Mouse (Mus musculus) c-Kit-negative CD71-positive TER-119-positive erythroid progenitor cells, embryonic 14.5 days (primary cell): ENCODE results near the gene Dmbt1.
"Not testable (repeated sequence)": the region's sequence is repeated elsewhere in the genome, so short reads cannot be mapped to it uniquely, and the experiment has no call there.

Source experiments
- DNase-seq: peaks from one replicate; pipeline ENCODE4 v3.0.0-alpha.2; 2013; ENCODE audit warnings: low read depth, low spot score

Dmbt1 gene

GRCm38 (mm10) chr7:131049829-131050228 is 18.0 kb downstream of the Dmbt1 start:
- DNase-seq = not testable (repeated sequence)

DNA sequence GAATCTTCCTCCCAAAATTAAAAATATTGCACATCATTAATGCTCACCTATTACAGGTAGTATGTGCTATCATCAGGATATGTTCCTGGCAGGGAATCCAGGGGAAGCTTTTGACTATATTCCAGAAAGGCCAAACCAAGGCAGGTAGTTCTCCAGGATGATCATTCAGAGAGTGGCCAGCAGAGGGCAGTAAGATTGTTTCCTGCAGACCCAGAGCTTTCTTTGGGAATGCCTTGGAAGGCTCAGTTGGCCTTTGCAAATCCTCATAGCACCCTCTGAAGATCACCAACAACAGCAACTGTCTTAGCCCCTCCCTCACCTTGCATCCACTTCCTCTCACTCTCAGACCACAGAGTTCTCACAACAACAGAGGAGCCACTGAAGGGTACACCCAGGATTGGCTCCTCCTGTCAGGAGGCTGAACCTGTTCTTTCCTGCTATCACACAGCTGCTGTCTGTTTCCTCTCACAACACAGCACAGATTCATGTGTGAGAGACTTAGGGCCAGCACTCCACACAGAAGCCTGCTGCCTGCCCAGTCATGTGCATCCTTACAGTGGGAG is 23.0 kb downstream of the Dmbt1 start:
- no peak for DNase-seq

GRCm38 (mm10) chr7:131057918-131058317 is 26.1 kb downstream of the Dmbt1 start:
- DNase-seq = not testable (repeated sequence)

DNA sequence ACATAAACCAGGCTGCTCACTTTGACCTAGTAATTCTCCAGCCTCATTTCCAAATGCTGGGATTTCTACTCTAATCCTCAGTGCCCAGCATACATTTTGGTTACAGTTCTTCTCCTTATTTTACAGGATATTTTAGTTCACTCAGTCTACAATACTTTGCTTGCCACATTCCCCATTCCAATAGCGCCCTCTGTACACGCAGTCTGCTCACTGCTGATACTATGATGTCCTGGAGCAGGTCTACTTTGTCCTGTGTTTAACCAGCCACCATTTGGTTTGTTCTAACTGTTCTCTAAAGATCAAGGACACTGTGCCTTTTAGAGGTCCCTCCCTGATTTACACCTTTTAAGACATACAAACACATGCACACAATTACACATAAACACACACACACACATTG is 28.0 kb downstream of the Dmbt1 start:
- not testable (repeated sequence) for DNase-seq

- no peak for DNase-seq
These were observed 30.7 kb downstream of the Dmbt1 start for GRCm38 (mm10) chr7:131062541-131062940.

- not testable (repeated sequence) for DNase-seq
These were observed 36.3 kb downstream of the Dmbt1 start for GRCm38 (mm10) chr7:131068191-131068590.

GRCm38 (mm10) chr7:131073476-131073875 is 41.6 kb downstream of the Dmbt1 start:
- DNase-seq = not testable (repeated sequence)

GRCm38 (mm10) chr7:131074098-131074497 is 42.2 kb downstream of the Dmbt1 start:
- DNase-seq = not testable (repeated sequence)

GRCm38 (mm10) chr7:131075956-131076355 is 44.1 kb downstream of the Dmbt1 start:
- DNase-seq = no peak

DNA sequence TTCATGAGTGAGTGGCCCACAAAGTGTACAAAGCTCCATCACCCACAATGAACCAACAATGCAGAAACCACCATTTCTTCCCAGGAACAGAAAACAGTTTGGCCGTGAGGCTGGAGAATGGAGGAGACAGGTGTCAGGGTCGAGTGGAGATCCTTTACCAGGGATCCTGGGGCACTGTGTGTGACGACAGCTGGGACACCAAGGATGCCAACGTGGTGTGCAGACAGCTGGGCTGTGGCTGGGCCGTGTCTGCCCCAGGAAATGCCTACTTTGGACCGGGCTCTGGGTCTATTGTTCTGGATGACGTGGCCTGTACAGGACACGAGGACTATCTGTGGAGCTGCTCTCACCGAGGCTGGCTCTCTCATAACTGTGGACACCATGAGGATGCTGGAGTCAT is 50.5 kb downstream of the Dmbt1 start:
- DNase-seq = not testable (repeated sequence)

GRCm38 (mm10) chr7:131112486-131112885 is 80.6 kb downstream of the Dmbt1 start:
- DNase-seq = no peak

DNA sequence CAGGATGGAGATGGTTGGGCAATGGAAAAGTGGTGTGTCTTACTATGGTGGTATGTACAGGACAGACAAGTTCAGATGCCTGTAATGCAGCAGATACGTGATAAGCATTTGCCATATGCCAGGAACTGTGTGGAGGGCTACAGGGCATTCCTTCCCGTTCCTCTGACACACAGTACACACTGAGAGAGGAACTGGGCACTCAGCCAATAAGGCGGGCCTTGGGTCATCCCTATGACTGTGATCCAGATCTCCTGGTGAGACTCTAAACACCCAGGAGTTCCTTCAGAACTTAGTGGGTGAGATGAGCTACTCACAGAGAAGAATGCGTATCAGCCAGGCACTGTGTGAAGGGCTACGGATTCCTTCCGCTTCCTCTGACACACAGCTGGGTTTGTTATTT is 81.8 kb downstream of the Dmbt1 start:
- no peak for DNase-seq

DNA sequence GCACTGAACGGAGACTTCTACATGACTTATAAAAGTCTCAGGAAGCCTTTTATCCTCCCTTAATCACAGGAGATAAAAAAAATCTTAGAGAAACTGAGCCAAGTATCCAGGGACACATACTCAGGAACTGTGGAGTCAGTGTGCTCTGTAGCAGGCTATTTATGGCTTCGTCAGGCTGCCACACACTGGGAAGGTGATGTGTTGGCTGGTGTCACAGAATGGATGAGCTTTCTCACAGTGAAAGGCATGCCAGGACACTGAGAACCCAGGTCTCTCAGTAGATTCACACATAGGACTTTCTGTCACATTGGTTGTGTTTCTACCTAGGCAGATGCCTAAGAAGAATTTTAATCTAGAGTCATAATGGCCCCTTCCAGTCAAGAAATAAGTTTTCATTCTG is 82.6 kb downstream of the Dmbt1 start:
- no peak for DNase-seq

- DNase-seq = no peak
These were observed 90.5 kb downstream of the Dmbt1 start for GRCm38 (mm10) chr7:131122210-131122807.

DNA sequence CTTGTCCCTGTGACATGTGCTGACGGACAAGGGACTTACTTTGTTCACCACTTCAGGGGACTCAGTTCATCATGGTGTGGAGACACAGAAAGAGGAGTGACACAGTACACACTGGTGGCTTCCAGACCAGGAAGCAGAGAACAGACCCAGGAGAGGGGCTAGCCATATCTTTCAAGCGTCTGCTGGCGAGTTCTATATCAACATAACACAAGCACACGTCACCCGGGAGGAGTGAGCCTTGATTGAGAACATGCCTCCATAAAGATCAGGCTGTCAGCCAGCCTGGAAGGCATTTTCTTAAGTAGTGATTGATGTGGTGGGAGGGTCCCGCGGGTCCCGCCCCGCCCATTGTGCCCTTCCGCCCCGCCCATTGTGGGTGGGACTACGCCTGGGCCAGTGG is 98.2 kb downstream of the Dmbt1 start:
- DNase-seq = no peak

- no peak for DNase-seq
These were observed 101.3 kb downstream of the Dmbt1 start for GRCm38 (mm10) chr7:131133181-131133580.

DNA sequence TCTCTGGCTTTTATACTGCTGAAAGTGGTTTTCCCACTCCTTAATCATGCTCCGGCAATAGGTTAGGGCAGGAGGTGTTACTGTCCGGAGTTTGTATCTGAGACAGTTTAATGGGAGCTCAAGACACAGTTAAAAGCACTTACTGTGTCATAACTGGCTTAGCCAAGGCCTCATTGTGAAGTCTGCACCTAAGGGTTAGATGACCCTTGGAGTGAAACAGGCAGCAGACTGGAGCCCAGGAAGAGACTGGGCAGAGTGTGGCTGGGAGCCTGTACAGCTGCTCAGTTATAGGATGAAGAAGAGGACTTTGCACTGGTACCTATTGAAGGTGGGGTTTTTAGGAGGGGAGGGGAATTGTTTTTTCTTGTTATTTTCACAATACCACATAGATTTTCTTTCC is 114.4 kb downstream of the Dmbt1 start, which contains the start of gene 4933402N03Rik:
Gene 4933402N03Rik (minus strand): TSS at position 101 of the 400 bp plus-strand sequence.
- no peak for DNase-seq

GRCm38 (mm10) chr7:131150179-131150578 is 118.3 kb downstream of the Dmbt1 start:
- no peak for DNase-seq

DNA sequence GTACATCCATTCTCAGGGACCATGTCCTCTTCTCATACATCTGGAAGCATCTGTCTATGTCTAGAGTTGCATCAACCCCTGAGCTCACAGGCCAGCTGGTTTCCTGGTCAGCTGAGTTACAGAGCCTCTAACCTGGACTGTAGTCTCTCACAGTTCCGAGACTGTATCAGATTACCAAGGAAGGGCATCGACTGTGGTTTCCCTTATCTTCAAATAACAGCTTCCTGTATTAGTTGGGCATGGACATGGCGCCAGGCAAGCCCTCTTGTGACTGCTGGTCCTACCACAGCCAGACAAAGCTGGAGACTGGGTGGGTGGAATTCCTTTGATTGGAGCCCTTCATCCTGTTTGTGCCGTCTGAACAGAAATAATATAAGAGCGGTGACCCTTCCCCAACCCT is 121.2 kb downstream of the Dmbt1 start:
- no peak for DNase-seq

GRCm38 (mm10) chr7:131162251-131162650 is 130.4 kb downstream of the Dmbt1 start:
- no peak for DNase-seq

DNA sequence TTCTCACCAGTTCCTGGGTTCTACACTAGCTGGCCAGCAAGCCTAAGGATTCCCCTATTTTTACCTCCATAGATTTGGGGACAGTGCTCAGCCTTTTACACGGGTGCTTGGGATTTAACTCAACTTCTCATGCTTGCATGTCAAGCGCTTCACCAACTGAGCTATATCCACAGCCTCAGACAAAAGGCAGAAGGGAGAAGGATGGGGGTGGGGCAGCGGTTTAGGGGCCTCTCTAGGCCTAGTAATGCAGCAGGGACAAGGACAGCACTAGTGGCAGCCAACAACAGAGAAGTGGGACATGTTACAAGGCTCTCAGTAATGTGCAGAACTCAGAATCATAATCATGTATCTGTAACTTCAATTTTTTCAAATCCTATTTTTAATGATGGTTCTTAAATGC is 135.9 kb downstream of the Dmbt1 start:
- DNase-seq = no peak

GRCm38 (mm10) chr7:131169099-131169498 is 137.2 kb downstream of the Dmbt1 start:
- DNase-seq = no peak
